Comparison of ENCODE assay signal across 9 mouse cellular contexts in genomic region chr13:97617511-97618189, GRCm38 (mm10).
DNase-seq lines count a peak whose midpoint lies in the region; ATAC-seq and TF ChIP-seq lines count a peak whose summit lies in the region.
"Had no signal": no experiment of that assay in that cellular context is flagged by ENCODE, and none has a peak within 500 bp of the region (broad histone marks: within the 10 kb centered on the region; RNA-seq: fewer than 3 reads in every experiment).

No protein-coding gene starts in this region.

- H3K4me3 ChIP-seq in lung, embryonic 15.5 days = no peak overlapping the region
- peak overlapping the region; percentile 20; the same call in 1 of the 2 replicates for H3K4me3 ChIP-seq in intestine, postnatal 0 days (ENCODE audit: low read depth, low read length)
- no peak overlapping the region for H3K4me3 ChIP-seq in stomach, postnatal 0 days (ENCODE audit: low read depth, low read length)
- H3K4me3 ChIP-seq: heart, adult 2 months had no signal

- H3K27me3 ChIP-seq in lung, embryonic 15.5 days = no peaks in the 10 kb centered on the region
- no peaks in the 10 kb centered on the region for H3K27me3 ChIP-seq in intestine, postnatal 0 days (replicated peaks; ENCODE audit: control insufficient read depth, insufficient read depth, low read length)
- H3K27me3 ChIP-seq in stomach, postnatal 0 days (ENCODE audit: control insufficient read depth, insufficient read depth, low read length) = no peaks in the 10 kb centered on the region

- no peaks in the 10 kb centered on the region for H3K36me3 ChIP-seq in lung, embryonic 15.5 days
- H3K36me3 ChIP-seq in intestine, postnatal 0 days (ENCODE audit: control insufficient read depth, insufficient read depth) = no peaks in the 10 kb centered on the region
- no peaks in the 10 kb centered on the region for H3K36me3 ChIP-seq in stomach, postnatal 0 days (ENCODE audit: control insufficient read depth, insufficient read depth, low read length)

- peak overlapping the region; percentile 4; the same call in 1 of the 2 replicates for H3K4me2 ChIP-seq in lung, embryonic 15.5 days
- H3K4me2 ChIP-seq in intestine, postnatal 0 days (replicated peaks; ENCODE audit: low read depth) = peak overlapping the region; percentile 54
- H3K4me2 ChIP-seq in stomach, postnatal 0 days (replicated peaks; ENCODE audit: low read depth) = no peak overlapping the region

- no peak overlapping the region for H3K9ac ChIP-seq in lung, embryonic 15.5 days
- no peak overlapping the region for H3K9ac ChIP-seq in intestine, postnatal 0 days (ENCODE audit: low read depth, low read length)
- no peak overlapping the region for H3K9ac ChIP-seq in stomach, postnatal 0 days (ENCODE audit: low read length)

- WGBS in lung, embryonic 15.5 days = 17% methylated on average over 13 of the region's 13 CpGs
- WGBS in intestine, postnatal 0 days = 24% methylated on average over 13 of the region's 13 CpGs
- WGBS in stomach, postnatal 0 days = 34% methylated on average over 13 of the region's 13 CpGs

- no peak for TF ChIP-seq CTCF in intestine, postnatal 0 days (IDR thresholded peaks at IDR 0.05; ENCODE audit: low read depth)
- no peak for TF ChIP-seq CTCF in stomach, postnatal 0 days (IDR thresholded peaks at IDR 0.05; ENCODE audit: low read depth)

- peak overlapping the region; percentile 80 for H3K27ac ChIP-seq in lung, embryonic 15.5 days
- no peak overlapping the region for H3K27ac ChIP-seq in intestine, postnatal 0 days (ENCODE audit: low read depth, low read length)
- peak overlapping the region; percentile 35; the same call in 1 of the 2 replicates for H3K27ac ChIP-seq in stomach, postnatal 0 days (replicated peaks)
- H3K27ac ChIP-seq: heart, adult 2 months had no signal

- no peak for TF ChIP-seq EP300 in stomach, postnatal 0 days (optimal IDR thresholded peaks at IDR 0.05)

- no peak for DNase-seq in lung, postnatal 14 days
- DNase-seq in stomach, postnatal 0 days (ENCODE audit: low spot score) = peak; percentile 36
- no peak for DNase-seq in c-Kit-positive CD71-positive TER-119-positive erythroid progenitor cells, embryonic 14.5 days (ENCODE audit: low spot score)
- DNase-seq: cerebellum, postnatal 14 days had no signal

- peak; percentile 92 for ATAC-seq in lung, embryonic 15.5 days (ENCODE audit: borderline replicate concordance, extremely low read depth, low FRiP score, low TSS enrichment)
- 0 out of 2 replicates have a peak, but pooled peaks have one; percentile 2 for ATAC-seq in common myeloid progenitor, adult 5-6 weeks (replicated peaks; ENCODE audit: low read depth, poor library complexity, severe bottlenecking)
- peak; percentile 33; the same call in 1 of the 2 replicates for ATAC-seq in intestine, postnatal 0 days
- peak; percentile 78; the same call in 1 of the 2 replicates for ATAC-seq in stomach, postnatal 0 days (ENCODE audit: low FRiP score, low TSS enrichment)
- no peak; the same call in 1 of the 2 replicates for ATAC-seq in erythroblast, adult 5-6 weeks (replicated peaks; ENCODE audit: low FRiP score, poor library complexity, severe bottlenecking)

- no peaks in the 10 kb centered on the region for H3K9me3 ChIP-seq in lung, embryonic 15.5 days
- no peaks in the 10 kb centered on the region for H3K9me3 ChIP-seq in intestine, postnatal 0 days (ENCODE audit: control insufficient read depth)
- H3K9me3 ChIP-seq in stomach, postnatal 0 days (ENCODE audit: control insufficient read depth, low read length) = no peaks in the 10 kb centered on the region

- peaks cover 21% of the 10 kb centered on the region for H3K4me1 ChIP-seq in lung, embryonic 15.5 days
- peaks cover 8% of the 10 kb centered on the region for H3K4me1 ChIP-seq in intestine, postnatal 0 days (replicated peaks; ENCODE audit: control insufficient read depth, insufficient read depth, low read length)
- H3K4me1 ChIP-seq in stomach, postnatal 0 days (replicated peaks; ENCODE audit: control insufficient read depth, insufficient read depth) = no peaks in the 10 kb centered on the region
